Mouse (Mus musculus) forebrain, embryonic 15.5 days (tissue): ENCODE measurements around the gene Gnaz. TPM values are rescaled to one million over a fixed set of nuclear protein-coding genes. Genes with fewer than 3 reads are reported as not detected.
A peak's percentile ranks its signal among the peaks of the same experiment; 100 is the strongest.

Source experiments
- ATAC-seq: fragments of 200-750 bp; cut with Nextera tagmentation; replicated peaks from 2 replicates; pipeline ENCODE4 v1.8.0; 2017; ENCODE audit warnings: mild to moderate bottlenecking, moderate TSS enrichment, moderate library complexity
- H3K27ac ChIP-seq: fragments of 300-500 bp; sonication (generic); replicated peaks from 2 replicates; pipeline ENCODE4 v1.5.1; 2015; ENCODE audit warnings: mild to moderate bottlenecking, inconsistent platforms
- H3K27me3 ChIP-seq: fragments of 300-500 bp; sonication (generic); 2 replicates; pipeline ENCODE4 v1.6.1; 2015; ENCODE audit warnings: inconsistent platforms
- H3K36me3 ChIP-seq: fragments of 300-500 bp; sonication (generic); 2 replicates; pipeline ENCODE4 v1.6.1; 2015; ENCODE audit warnings: mild to moderate bottlenecking, inconsistent platforms
- H3K4me1 ChIP-seq: fragments of 300-500 bp; sonication (generic); 2 replicates; pipeline ENCODE4 v1.6.1; 2015; ENCODE audit warnings: inconsistent platforms
- H3K4me2 ChIP-seq: fragments of 300-500 bp; sonication (generic); replicated peaks from 2 replicates; pipeline ENCODE4 v1.6.1; 2015; ENCODE audit warnings: mild to moderate bottlenecking, inconsistent platforms
- H3K4me3 ChIP-seq: fragments of 300-500 bp; sonication (generic); 2 replicates; pipeline ENCODE4 v1.5.1; 2015; ENCODE audit warnings: mild to moderate bottlenecking, inconsistent platforms
- H3K9ac ChIP-seq: fragments of 300-500 bp; sonication (generic); replicated peaks from 2 replicates; pipeline ENCODE4 v1.6.1; 2015; ENCODE audit warnings: mild to moderate bottlenecking, inconsistent platforms
- H3K9me3 ChIP-seq: fragments of 300-500 bp; sonication (generic); 2 replicates; pipeline ENCODE4 v1.6.1; 2016; ENCODE audit warnings: inconsistent platforms
- WGBS: fragments of 180-500 bp; shearing (Covaris S2); methylation state at CpG from one replicate; pipeline ENCODE4 v1.1.7; 2015; ENCODE audit warnings: mixed read lengths; 5-methylcytosine and 5-hydroxymethylcytosine counted together
- polyA plus RNA-seq: library from polyadenylated mRNA; unstranded; fragments of >200 nt; fragmentation: Nextera tagmentation; extraction: Ambion mirVana; gene quantifications from 2 replicates; pipeline ENCODE4 v1.2.1, GENCODE M21; 2015

Gene Gnaz
- polyA plus RNA-seq, 1 experiment from 2014 or later, result 44.9 TPM

GRCm38 (mm10) chr10:75006889-75007662 lies 40.1 kb downstream of the Gnaz start:
- no peaks in the 10 kb centered on the region for H3K36me3 ChIP-seq
- WGBS, result 63% methylated on average over 8 of the region's 8 CpGs
- H3K4me1 ChIP-seq, result peaks cover 13% of the 10 kb centered on the region
- no peak overlapping the region for H3K4me3 ChIP-seq
- no peak overlapping the region for H3K4me2 ChIP-seq
- ATAC-seq, result 0 out of 2 replicates have a peak, but pooled peaks have one; percentile 20
- no peaks in the 10 kb centered on the region for H3K9me3 ChIP-seq
- no peaks in the 10 kb centered on the region for H3K27me3 ChIP-seq
- no peak overlapping the region for H3K9ac ChIP-seq
- H3K27ac ChIP-seq, result no peak overlapping the region

- H3K4me3 ChIP-seq, result no peak overlapping the region
- WGBS, result 89% methylated on average over 15 of the region's 15 CpGs
Measured at GRCm38 (mm10) chr10:75010704-75011103, 43.7 kb downstream of the Gnaz start.

GRCm38 (mm10) chr10:75015465-75015864 lies 48.5 kb downstream of the Gnaz start:
- 76% methylated on average over 14 of the region's 14 CpGs for WGBS
- Histone ChIP-seq H3K4me1 (peaks cover 7% of the 10 kb centered on the region; the same call in 1 of the 2 replicates), H3K9ac (no peak overlapping the region), H3K4me3 (no peak overlapping the region), H3K4me2 (no peak overlapping the region), H3K27ac (no peak overlapping the region), H3K27me3 (no peaks in the 10 kb centered on the region), H3K9me3 (no peaks in the 10 kb centered on the region), H3K36me3 (no peaks in the 10 kb centered on the region)
- no peak for ATAC-seq

More at GRCm38 (mm10) chr10:75010704-75011103, 43.7 kb downstream of the Gnaz start:
- Histone ChIP-seq H3K9me3 (no peaks in the 10 kb centered on the region), H3K4me2 (no peak overlapping the region), H3K27me3 (no peaks in the 10 kb centered on the region), H3K4me1 (peaks cover 15% of the 10 kb centered on the region), H3K36me3 (no peaks in the 10 kb centered on the region), H3K27ac (no peak overlapping the region; the same call in 1 of the 2 replicates), H3K9ac (no peak overlapping the region)
- ATAC-seq, result no peak

DNA sequence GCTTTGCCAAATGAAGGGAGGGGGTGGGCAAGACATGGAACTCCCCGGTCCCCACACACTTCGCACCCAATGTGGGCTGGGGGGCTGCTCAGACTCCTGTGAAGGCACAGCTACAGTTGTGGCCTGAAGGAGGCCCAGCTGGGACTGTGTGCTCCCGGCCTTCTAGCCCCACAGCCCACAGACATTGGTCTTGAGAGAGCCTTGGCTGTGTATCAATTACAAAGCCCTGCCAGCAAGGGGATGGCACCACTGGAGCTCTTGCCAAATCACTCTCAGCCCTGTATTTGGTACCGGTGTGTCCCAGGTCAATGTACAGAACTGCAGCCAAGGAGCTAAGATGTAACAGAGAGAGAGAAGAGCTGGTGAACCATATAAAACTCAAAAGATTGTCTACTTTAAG lies 49.5 kb downstream of the Gnaz start:
- Histone ChIP-seq H3K9ac (no peak overlapping the region), H3K4me1 (0 out of 2 replicates have a peak, but pooled peaks cover 6% of the 10 kb centered on the region), H3K27me3 (no peaks in the 10 kb centered on the region), H3K27ac (no peak overlapping the region), H3K9me3 (no peaks in the 10 kb centered on the region), H3K36me3 (no peaks in the 10 kb centered on the region), H3K4me2 (no peak overlapping the region), H3K4me3 (no peak overlapping the region)
- 65% methylated on average over 4 of the region's 4 CpGs for WGBS
- ATAC-seq, result no peak

DNA sequence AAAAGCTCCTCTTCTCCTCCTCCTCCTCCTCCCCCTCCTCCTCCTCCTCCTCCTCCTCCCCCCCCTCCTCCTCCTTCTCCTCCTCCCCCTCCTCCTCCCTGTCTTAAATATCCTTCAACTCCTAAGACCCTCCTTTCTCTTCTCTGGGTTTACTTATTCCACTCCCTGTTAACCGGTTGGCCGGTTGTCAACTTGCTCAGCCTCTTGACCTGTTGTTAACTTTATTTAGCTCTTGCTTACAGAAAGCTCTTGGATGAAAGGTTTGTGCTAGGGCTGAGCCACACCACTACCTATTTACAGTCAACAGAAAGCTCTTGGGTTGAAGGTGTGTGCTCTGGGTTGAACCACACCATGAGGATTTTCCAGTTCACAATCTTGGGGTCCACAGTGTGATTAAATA lies 53.3 kb downstream of the Gnaz start:
- 70% methylated on average over 2 of the region's 2 CpGs for WGBS
- no peak for ATAC-seq

DNA sequence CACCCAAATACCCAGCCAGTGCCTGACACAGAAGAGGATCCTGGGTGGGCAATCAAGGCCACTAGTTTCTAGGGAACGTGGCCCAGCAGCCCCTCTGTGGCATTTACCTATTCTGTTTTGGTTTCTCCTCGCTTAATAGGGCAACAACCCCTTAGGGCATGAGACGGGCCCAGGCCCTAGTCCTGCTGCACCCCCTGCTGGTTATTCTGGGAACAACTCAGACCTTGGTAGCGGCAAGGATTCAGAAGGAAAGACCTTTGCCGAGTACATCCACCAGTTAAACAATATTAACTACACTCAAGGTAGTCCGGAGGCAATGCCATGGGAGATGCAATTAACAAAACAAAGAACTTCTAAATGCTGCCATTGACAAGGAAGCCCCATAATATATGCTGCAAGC lies 54.2 kb downstream of the Gnaz start:
- WGBS, result 10% methylated on average over 6 of the region's 6 CpGs
- H3K4me2 ChIP-seq, result no peak overlapping the region
- H3K9me3 ChIP-seq, result no peaks in the 10 kb centered on the region
- H3K27ac ChIP-seq, result no peak overlapping the region
- H3K4me1 ChIP-seq, result 0 out of 2 replicates have a peak, but pooled peaks cover 3% of the 10 kb centered on the region
- H3K27me3 ChIP-seq, result no peaks in the 10 kb centered on the region
- ATAC-seq, result peak; percentile 42
- H3K4me3 ChIP-seq, result no peak overlapping the region
- H3K36me3 ChIP-seq, result no peaks in the 10 kb centered on the region
- no peak overlapping the region for H3K9ac ChIP-seq

More for the DNA sequence above, 53.3 kb downstream of the Gnaz start:
- Histone ChIP-seq H3K4me2 (no peak overlapping the region), H3K27me3 (no peaks in the 10 kb centered on the region), H3K9me3 (no peaks in the 10 kb centered on the region), H3K36me3 (no peaks in the 10 kb centered on the region), H3K4me3 (no peak overlapping the region), H3K9ac (no peak overlapping the region), H3K4me1 (0 out of 2 replicates have a peak, but pooled peaks cover 3% of the 10 kb centered on the region), H3K27ac (no peak overlapping the region)

DNA sequence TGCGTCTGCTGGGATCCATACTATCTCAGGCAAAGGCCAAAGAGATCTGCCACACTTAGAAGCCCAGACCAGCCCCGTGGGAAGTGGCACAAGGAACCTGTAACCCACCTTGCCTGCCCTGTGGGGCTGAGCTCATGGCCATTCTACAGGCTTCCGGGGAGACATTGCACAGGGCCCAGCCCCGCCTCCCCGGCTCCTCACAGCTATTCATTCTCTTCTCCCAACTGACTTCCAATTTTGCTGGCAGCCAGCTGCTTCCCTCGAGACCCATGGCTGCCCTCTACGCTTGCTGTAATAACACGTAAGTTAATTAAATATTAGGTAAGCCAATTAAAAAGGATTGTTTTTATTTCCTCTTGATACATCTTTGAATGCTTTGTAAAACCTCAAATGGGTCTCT lies 59.5 kb downstream of the Gnaz start:
- H3K4me3 ChIP-seq, result no peak overlapping the region
- 44% methylated on average over 8 of the region's 8 CpGs for WGBS
- H3K27ac ChIP-seq, result no peak overlapping the region
- H3K9ac ChIP-seq, result no peak overlapping the region
- 0 out of 2 replicates have a peak, but pooled peaks have one; percentile 28 for ATAC-seq
- no peaks in the 10 kb centered on the region for H3K4me1 ChIP-seq
- H3K4me2 ChIP-seq, result no peak overlapping the region
- no peaks in the 10 kb centered on the region for H3K9me3 ChIP-seq
- no peaks in the 10 kb centered on the region for H3K36me3 ChIP-seq
- no peaks in the 10 kb centered on the region for H3K27me3 ChIP-seq

DNA sequence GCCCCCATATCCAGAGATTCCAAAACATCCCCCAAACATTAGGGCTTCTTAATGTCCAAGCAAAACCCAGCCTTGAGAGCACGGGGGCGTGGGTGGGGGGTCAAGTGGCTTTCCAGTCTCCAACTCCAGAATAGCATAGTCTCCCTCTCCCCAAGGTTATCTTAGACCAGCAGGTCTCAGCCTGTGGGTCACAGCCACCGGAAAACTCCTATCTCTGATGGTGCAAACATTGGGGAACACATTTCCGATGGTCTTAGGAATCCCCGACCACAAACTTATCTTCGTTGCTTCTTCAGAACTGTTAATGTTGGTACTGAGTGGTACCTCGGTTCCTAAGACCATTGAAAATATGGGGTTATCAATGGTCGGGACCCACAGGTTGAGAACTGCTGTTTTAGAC lies 61.8 kb downstream of the Gnaz start:
- no peak for ATAC-seq

DNA sequence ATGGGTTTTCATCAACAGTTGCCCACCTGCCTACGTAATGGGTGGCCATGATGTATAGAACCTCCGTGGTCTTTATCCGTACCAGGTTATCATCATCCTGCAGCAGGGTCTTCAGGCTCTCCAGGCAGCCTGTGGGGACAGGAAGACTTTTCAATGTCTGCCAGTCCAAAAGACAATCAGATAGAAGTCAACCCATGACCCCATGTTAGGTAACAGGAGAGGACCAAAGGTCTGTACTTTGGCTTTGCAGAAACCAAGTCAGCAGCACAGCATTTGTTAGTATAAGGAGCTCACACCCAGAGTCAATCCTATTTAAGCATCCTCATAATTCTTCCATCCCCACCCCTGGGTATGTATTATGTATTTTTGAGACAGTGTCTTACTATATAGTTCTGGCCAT lies 62.7 kb downstream of the Gnaz start:
- peaks cover 14% of the 10 kb centered on the region for H3K4me1 ChIP-seq
- no peak overlapping the region for H3K9ac ChIP-seq
- no peak overlapping the region for H3K4me3 ChIP-seq
- 98% methylated on average over 3 of the region's 3 CpGs for WGBS
- H3K27ac ChIP-seq, result no peak overlapping the region
- H3K4me2 ChIP-seq, result no peak overlapping the region
- H3K36me3 ChIP-seq, result no peaks in the 10 kb centered on the region
- H3K9me3 ChIP-seq, result no peaks in the 10 kb centered on the region
- ATAC-seq, result no peak
- H3K27me3 ChIP-seq, result no peaks in the 10 kb centered on the region

More for the DNA sequence above, 61.8 kb downstream of the Gnaz start:
- WGBS, result 90% methylated on average over 8 of the region's 8 CpGs
- Histone ChIP-seq H3K27me3 (no peaks in the 10 kb centered on the region), H3K4me3 (no peak overlapping the region), H3K9me3 (no peaks in the 10 kb centered on the region), H3K4me1 (peaks cover 14% of the 10 kb centered on the region), H3K4me2 (no peak overlapping the region), H3K27ac (no peak overlapping the region), H3K9ac (no peak overlapping the region), H3K36me3 (no peaks in the 10 kb centered on the region)

GRCm38 (mm10) chr10:75030234-75030633 lies 63.3 kb downstream of the Gnaz start:
- no peak overlapping the region for H3K4me3 ChIP-seq
- H3K9me3 ChIP-seq, result no peaks in the 10 kb centered on the region
- no peak for ATAC-seq
- peaks cover 14% of the 10 kb centered on the region for H3K4me1 ChIP-seq
- H3K4me2 ChIP-seq, result no peak overlapping the region
- H3K27ac ChIP-seq, result no peak overlapping the region
- 90% methylated on average over 3 of the region's 3 CpGs for WGBS
- H3K9ac ChIP-seq, result no peak overlapping the region
- H3K27me3 ChIP-seq, result no peaks in the 10 kb centered on the region
- H3K36me3 ChIP-seq, result no peaks in the 10 kb centered on the region

GRCm38 (mm10) chr10:75031345-75032114 lies 64.6 kb downstream of the Gnaz start:
- Histone ChIP-seq H3K9ac (no peak overlapping the region), H3K4me2 (no peak overlapping the region), H3K36me3 (no peaks in the 10 kb centered on the region), H3K4me3 (no peak overlapping the region), H3K4me1 (peaks cover 19% of the 10 kb centered on the region), H3K9me3 (no peaks in the 10 kb centered on the region), H3K27ac (no peak overlapping the region), H3K27me3 (no peaks in the 10 kb centered on the region)
- WGBS, result 86% methylated on average over 5 of the region's 5 CpGs
- no peak for ATAC-seq

DNA sequence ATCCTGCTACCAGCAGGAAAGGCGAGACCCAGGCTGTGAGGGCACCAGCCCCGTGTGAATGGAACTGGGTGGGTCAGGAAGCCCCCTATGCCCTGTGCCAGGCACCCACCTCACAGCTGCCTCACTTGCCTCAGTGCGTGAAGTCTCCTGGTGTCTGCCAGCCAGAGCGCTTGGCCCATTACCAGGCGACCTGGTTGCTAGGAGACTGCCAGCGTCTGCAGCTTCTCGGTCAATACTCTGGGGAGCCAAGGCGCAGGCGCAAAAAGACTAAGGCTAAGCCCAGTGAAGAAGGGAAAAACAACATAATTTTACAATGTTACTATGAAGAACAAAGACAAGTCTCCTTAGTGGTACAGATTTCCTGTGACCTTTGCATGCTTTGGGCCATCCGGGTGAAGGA lies 65.4 kb downstream of the Gnaz start, which contains the start of gene Rsph14:
TSS of gene Rsph14 (minus strand) at position 192 of the 400 bp plus-strand sequence.
- Histone ChIP-seq H3K36me3 (no peaks in the 10 kb centered on the region), H3K9me3 (no peaks in the 10 kb centered on the region), H3K4me1 (peaks cover 26% of the 10 kb centered on the region), H3K27me3 (no peaks in the 10 kb centered on the region), H3K4me3 (no peak within 1 kb of the TSS), H3K27ac (peak within 1 kb of the TSS; percentile 64), H3K9ac (no peak within 1 kb of the TSS), H3K4me2 (peak within 1 kb of the TSS; percentile 32)
- 9% methylated on average over 10 of the region's 10 CpGs for WGBS
- ATAC-seq, result peak; percentile 70
